Mouse (Mus musculus): Measurements from ENCODE around the gene Ccdc138.

DNA sequence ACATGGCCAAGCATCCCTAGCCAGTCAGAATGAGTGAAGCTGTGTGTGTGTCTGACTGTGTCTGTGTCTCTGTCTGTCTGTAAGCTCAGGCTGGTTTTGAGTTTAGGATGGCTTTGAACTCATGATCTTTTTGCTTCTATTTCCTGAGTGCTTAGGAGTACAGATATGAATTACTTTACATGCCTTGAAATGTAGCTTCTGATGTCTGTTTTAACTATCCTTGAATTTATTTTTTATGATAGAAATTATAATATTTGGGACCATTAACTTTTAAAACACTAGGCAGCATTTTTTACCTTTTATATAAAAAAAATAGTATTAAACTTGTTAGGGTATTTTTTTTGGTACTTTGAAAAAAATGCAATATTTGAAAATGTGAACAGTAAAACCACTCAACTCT is 46.2 kb upstream of the Ccdc138 start:
- TF ChIP-seq EP300 (IDR thresholded peaks at IDR 0.05), result no peak
- TF ChIP-seq CTCF (IDR thresholded peaks at IDR 0.05), result no peak
